Mouse (Mus musculus) ZHBTc4 (cell line): Measurements from ENCODE around the gene Pigr.
A peak's percentile ranks its signal among the peaks of the same experiment; 100 is the strongest.

ENCODE experiments used
- DNase-seq: peaks from one replicate; pipeline ENCODE4 v3.0.0-alpha.2; 2011; ENCODE audit warnings: low read depth, low spot score

Pigr gene

GRCm38 (mm10) chr1:130826448-130826847 is at the start of gene Pigr:
Gene Pigr, plus strand, starts transcription at chr1:130826684.
- DNase-seq = peak; percentile 28

GRCm38 (mm10) chr1:130779867-130780266 is 46.6 kb upstream of the Pigr start:
- no peak for DNase-seq

- peak; percentile 54 for DNase-seq
Measured at GRCm38 (mm10) chr1:130784054-130784453, 42.4 kb upstream of the Pigr start.

- peak; percentile 62 for DNase-seq
Measured at GRCm38 (mm10) chr1:130787001-130787400, 39.5 kb upstream of the Pigr start.

- no peak for DNase-seq
Measured at GRCm38 (mm10) chr1:130789512-130790451, 36.7 kb upstream of the Pigr start.

- DNase-seq = no peak
Measured at GRCm38 (mm10) chr1:130795331-130795730, 31.2 kb upstream of the Pigr start.

- DNase-seq = peak; percentile 51
Measured at GRCm38 (mm10) chr1:130796967-130797684, 29.4 kb upstream of the Pigr start.

- no peak for DNase-seq
Measured at GRCm38 (mm10) chr1:130798037-130798436, 28.4 kb upstream of the Pigr start.

GRCm38 (mm10) chr1:130798551-130798950 is 27.9 kb upstream of the Pigr start:
- no peak for DNase-seq

GRCm38 (mm10) chr1:130799399-130799798 is 27.1 kb upstream of the Pigr start:
- DNase-seq = no peak

- DNase-seq = no peak
Measured at GRCm38 (mm10) chr1:130800602-130801001, 25.9 kb upstream of the Pigr start, which contains the start of gene Fcamr. Gene Fcamr, plus strand, starts transcription at chr1:130800902.

- DNase-seq = no peak
Measured at GRCm38 (mm10) chr1:130801511-130801910, 25.0 kb upstream of the Pigr start.

GRCm38 (mm10) chr1:130802976-130803375 is 23.5 kb upstream of the Pigr start:
- DNase-seq = no peak

- no peak for DNase-seq
Measured at GRCm38 (mm10) chr1:130804279-130804678, 22.2 kb upstream of the Pigr start.

GRCm38 (mm10) chr1:130810906-130811305 is 15.6 kb upstream of the Pigr start:
- no peak for DNase-seq

GRCm38 (mm10) chr1:130811316-130811715 is 15.2 kb upstream of the Pigr start:
- DNase-seq = no peak

- no peak for DNase-seq
Measured at GRCm38 (mm10) chr1:130819737-130820136, 6.7 kb upstream of the Pigr start.

- no peak for DNase-seq
Measured at GRCm38 (mm10) chr1:130820316-130821148, 6.0 kb upstream of the Pigr start.

GRCm38 (mm10) chr1:130821149-130821471 is 5.4 kb upstream of the Pigr start:
- no peak for DNase-seq

GRCm38 (mm10) chr1:130821911-130822625 is 4.4 kb upstream of the Pigr start:
- DNase-seq = no peak

- no peak for DNase-seq
Measured at GRCm38 (mm10) chr1:130828656-130829055, 2.2 kb downstream of the Pigr start.
